Mouse (Mus musculus) forebrain, embryonic 12.5 days (tissue): Measurements from ENCODE around the gene Eif1ad. TPM values are rescaled to one million over a fixed set of nuclear protein-coding genes. Genes with fewer than 3 reads are reported as not detected.
A peak's percentile ranks its signal among the peaks of the same experiment; 100 is the strongest.
"Not testable (repeated sequence)": the region's sequence is repeated elsewhere in the genome, so short reads cannot be mapped to it uniquely, and the experiment has no call there.

Experiments
- ATAC-seq: fragments of 200-750 bp; cut with Nextera tagmentation; 2 replicates; pipeline ENCODE4 v1.8.0; 2017; ENCODE audit warnings: moderate TSS enrichment; ENCODE audit not compliant: low FRiP score
- H3K27ac ChIP-seq: fragments of 300-500 bp; sonication (generic); 2 replicates; pipeline ENCODE4 v1.5.1; 2016; ENCODE audit warnings: mild to moderate bottlenecking
- H3K27me3 ChIP-seq: fragments of 300-500 bp; sonication (generic); 2 replicates; pipeline ENCODE4 v1.6.1; 2016; ENCODE audit warnings: mild to moderate bottlenecking
- H3K36me3 ChIP-seq: fragments of 300-500 bp; sonication (generic); replicated peaks from 2 replicates; pipeline ENCODE4 v1.6.1; 2016; ENCODE audit warnings: mild to moderate bottlenecking
- H3K4me1 ChIP-seq: fragments of 300-500 bp; sonication (generic); 2 replicates; pipeline ENCODE4 v1.6.1; 2016
- H3K4me2 ChIP-seq: fragments of 300-500 bp; sonication (generic); 2 replicates; pipeline ENCODE4 v1.6.1; 2016; ENCODE audit warnings: mild to moderate bottlenecking, moderate library complexity
- H3K4me3 ChIP-seq: fragments of 300-500 bp; sonication (generic); replicated peaks from 2 replicates; pipeline ENCODE4 v1.5.1; 2016; ENCODE audit warnings: mild to moderate bottlenecking
- H3K9ac ChIP-seq: fragments of 300-500 bp; sonication (generic); 2 replicates; pipeline ENCODE4 v1.6.1; 2016; ENCODE audit warnings: mild to moderate bottlenecking
- H3K9me3 ChIP-seq: fragments of 300-500 bp; sonication (generic); 2 replicates; pipeline ENCODE4 v1.6.1; 2016
- WGBS: fragments of 180-500 bp; shearing (Covaris S2); methylation state at CpG from one replicate; pipeline ENCODE4 v1.1.7; 2016; 5-methylcytosine and 5-hydroxymethylcytosine counted together
- polyA plus RNA-seq: library from polyadenylated mRNA; unstranded; fragments of >200 nt; fragmentation: Nextera tagmentation; extraction: Ambion mirVana; gene quantifications from 2 replicates; pipeline ENCODE4 v1.2.1, GENCODE M21; 2016

Eif1ad gene
- 75.7 and 78.3 TPM in 2 replicates for polyA plus RNA-seq

DNA sequence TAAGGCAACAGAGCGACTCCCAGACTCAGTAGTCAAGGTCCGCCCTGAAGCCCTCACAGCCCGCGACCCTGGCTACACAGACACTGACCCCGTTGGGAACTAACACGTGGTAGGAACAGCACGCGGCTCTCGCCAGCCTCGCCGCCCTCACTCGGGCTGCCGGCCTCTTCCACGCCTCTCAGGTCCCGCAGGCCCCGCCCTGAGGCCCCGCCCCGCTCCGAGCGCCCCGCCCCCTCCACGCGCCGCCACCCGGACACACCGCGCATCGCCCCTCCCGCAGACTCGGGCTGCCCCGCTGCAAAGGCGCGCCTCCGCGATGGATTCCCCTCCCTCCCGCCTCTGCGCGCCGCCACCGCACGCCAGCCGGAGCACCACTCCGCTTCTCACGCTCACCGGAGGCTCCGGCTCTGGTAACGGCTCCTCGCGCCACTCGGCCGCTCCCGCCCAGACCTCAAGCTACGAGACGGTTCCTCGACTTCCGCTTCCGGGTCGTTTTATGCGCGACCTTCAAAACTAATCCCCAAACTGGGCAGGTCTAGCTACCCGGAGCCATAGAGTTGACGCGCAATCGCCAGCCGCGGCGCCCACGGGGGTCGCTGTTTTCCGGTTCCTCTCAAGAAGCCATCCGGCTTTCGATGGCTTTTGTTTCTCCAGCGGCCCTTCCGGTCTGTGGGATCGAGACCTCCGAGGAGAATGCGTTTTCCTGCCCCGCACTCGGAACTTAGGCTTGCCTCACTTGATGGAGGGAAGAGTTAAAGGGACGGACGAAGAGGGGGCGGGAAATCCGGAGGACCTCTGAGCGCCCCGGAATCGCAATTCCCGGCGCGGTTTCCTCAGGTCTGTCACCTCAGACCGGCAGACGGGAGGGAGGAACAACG, at the start of gene Eif1ad:
Gene Eif1ad, plus strand, starts transcription at position 567 of the 878 bp plus-strand sequence.
- under 1% methylated on average over 92 of the region's 92 CpGs for WGBS
- peaks cover 53% of the 10 kb centered on the region for H3K36me3 ChIP-seq
- no peaks in the 10 kb centered on the region for H3K27me3 ChIP-seq
- H3K4me3 ChIP-seq, result peak within 1 kb of the TSS; percentile 82
- peak within 1 kb of the TSS; percentile 83 for H3K9ac ChIP-seq
- H3K27ac ChIP-seq, result peak within 1 kb of the TSS; percentile 95
- peaks cover 24% of the 10 kb centered on the region for H3K4me1 ChIP-seq
- ATAC-seq, result peak; percentile 95
- no peaks in the 10 kb centered on the region for H3K9me3 ChIP-seq
- peak within 1 kb of the TSS; percentile 67 for H3K4me2 ChIP-seq

DNA sequence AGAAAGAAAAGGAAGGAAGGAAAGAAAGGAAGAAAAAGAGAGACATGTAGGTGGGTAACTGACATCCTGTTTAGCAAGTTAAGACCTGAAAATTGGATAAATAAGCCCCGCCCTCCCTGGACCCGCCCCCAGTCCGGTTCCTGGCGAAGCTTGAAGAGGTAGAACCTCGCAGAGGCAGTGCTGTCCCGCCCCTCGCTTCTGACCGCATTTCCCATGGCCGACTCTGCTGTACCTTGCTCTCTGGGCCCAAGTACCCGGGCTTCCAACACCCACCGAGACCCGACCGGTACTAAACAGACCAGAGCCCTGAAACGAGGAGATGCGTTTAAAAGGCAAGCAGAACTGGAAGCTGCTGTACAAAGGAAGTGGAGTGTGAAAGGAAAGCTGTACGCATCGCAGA, 42.7 kb upstream of the Eif1ad start:
- Histone ChIP-seq H3K36me3 (no peaks in the 10 kb centered on the region), H3K4me3 (no peak overlapping the region), H3K4me1 (no peaks in the 10 kb centered on the region), H3K27me3 (no peaks in the 10 kb centered on the region), H3K9ac (no peak overlapping the region), H3K4me2 (no peak overlapping the region), H3K27ac (no peak overlapping the region), H3K9me3 (no peaks in the 10 kb centered on the region)
- WGBS, result 65% methylated on average over 17 of the region's 17 CpGs
- no peak for ATAC-seq

DNA sequence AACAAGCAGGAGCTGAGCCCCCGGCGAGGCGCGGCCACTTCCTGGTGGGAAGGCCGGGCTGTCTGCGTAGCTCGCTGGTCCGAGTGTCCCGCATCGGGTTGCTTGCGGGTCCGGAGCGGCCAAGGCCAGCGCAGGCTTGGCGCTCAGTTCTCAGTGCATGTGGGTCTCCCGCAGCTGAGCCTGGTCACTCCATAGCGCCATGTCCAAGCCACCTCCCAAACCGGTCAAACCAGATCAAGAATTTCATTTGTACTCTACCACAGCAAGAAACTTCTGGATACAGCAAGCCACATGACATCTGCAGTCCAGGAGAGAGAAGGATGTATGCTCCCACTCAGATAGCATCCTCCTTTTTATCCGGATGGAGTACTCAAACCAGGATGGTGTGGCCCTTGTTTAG, 38.6 kb upstream of the Eif1ad start:
- no peak overlapping the region for H3K9ac ChIP-seq
- H3K4me3 ChIP-seq, result no peak overlapping the region
- no peak overlapping the region for H3K27ac ChIP-seq
- no peaks in the 10 kb centered on the region for H3K9me3 ChIP-seq
- H3K27me3 ChIP-seq, result no peaks in the 10 kb centered on the region
- no peaks in the 10 kb centered on the region for H3K36me3 ChIP-seq
- H3K4me2 ChIP-seq, result no peak overlapping the region
- 81% methylated on average over 19 of the region's 19 CpGs for WGBS
- no peak for ATAC-seq
- no peaks in the 10 kb centered on the region for H3K4me1 ChIP-seq

DNA sequence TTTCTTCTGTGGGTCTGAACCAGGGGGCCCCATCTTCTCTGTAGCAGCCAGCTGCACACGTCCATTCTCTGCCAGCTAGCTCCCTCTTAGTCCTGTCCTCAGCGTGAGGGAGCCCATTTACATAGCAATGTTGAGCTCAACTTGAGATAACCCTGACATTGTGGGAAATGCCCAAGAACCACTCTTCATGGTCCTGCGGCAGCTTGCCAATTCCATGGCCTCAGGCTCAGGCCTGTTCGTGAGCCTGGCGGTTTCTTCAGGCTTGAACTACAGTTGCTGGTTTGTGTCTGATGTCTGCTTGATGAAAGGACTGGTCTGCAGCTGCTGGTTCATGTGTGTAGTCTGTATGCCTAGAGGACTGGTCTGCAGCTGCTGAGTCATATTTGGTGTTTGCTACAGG, 31.8 kb upstream of the Eif1ad start:
- Histone ChIP-seq H3K27me3 (no peaks in the 10 kb centered on the region), H3K27ac (no peak overlapping the region), H3K4me2 (no peak overlapping the region), H3K36me3 (no peaks in the 10 kb centered on the region), H3K9me3 (no peaks in the 10 kb centered on the region), H3K4me3 (no peak overlapping the region), H3K4me1 (no peaks in the 10 kb centered on the region), H3K9ac (no peak overlapping the region)
- 86% methylated on average over 5 of the region's 5 CpGs for WGBS
- no peak for ATAC-seq

DNA sequence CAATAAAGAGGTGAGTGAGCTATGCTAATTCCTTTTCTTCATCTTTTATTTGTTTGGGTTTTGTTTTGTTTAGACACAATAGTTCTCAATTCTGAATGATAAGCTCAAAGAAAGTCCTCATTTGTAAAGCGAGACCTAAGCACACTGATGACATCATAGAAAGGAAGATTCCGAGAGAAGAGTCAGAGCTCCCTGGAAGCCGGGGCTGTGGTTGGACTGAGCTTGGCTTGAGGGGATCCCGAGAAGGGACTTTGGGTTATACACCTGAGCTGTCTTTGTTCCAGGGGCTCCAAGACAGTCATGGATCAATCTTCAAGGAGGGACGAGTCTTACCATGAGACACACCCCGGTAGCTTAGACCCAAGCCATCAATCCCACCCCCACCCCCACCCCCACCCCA, 31.1 kb upstream of the Eif1ad start, which contains the start of gene Catsper1:
Gene Catsper1, plus strand, starts transcription at position 301 of the 400 bp plus-strand sequence.
- Histone ChIP-seq H3K4me1 (no peaks in the 10 kb centered on the region), H3K9ac (no peak within 1 kb of the TSS), H3K4me3 (no peak within 1 kb of the TSS), H3K9me3 (no peaks in the 10 kb centered on the region), H3K27ac (no peak within 1 kb of the TSS), H3K36me3 (no peaks in the 10 kb centered on the region), H3K27me3 (no peaks in the 10 kb centered on the region), H3K4me2 (no peak within 1 kb of the TSS)
- ATAC-seq, result no peak
- 86% methylated on average over 6 of the region's 6 CpGs for WGBS

DNA sequence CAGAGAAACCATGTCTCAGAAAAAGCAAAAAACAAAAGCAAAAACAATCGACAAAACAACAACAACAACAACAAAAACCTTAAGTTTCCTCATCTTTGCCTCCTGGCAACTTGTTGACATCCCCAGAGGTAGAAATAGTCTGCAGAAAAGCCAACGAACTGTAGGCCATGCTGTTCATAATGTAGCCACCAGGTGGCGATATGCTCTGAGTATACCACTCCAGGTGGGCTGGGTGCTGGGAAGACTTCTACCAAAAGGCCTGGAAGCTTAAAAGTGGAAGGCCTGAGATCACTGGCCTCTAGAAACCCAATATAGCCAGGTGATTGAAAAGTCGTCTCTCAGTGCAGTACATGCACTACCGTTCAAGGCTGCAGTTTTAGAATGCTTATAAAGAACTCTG, 28.6 kb upstream of the Eif1ad start:
- Histone ChIP-seq H3K9me3 (no peaks in the 10 kb centered on the region), H3K27me3 (no peaks in the 10 kb centered on the region), H3K4me3 (no peak overlapping the region), H3K27ac (no peak overlapping the region), H3K4me1 (no peaks in the 10 kb centered on the region), H3K36me3 (no peaks in the 10 kb centered on the region), H3K4me2 (no peak overlapping the region), H3K9ac (no peak overlapping the region)
- ATAC-seq, result no peak
- 20% methylated on average over 5 of the region's 5 CpGs for WGBS

GRCm38 (mm10) chr19:5341360-5341759, 25.2 kb upstream of the Eif1ad start:
- Histone ChIP-seq H3K9ac (no peak overlapping the region), H3K4me2 (no peak overlapping the region), H3K4me1 (no peaks in the 10 kb centered on the region), H3K4me3 (no peak overlapping the region), H3K36me3 (no peaks in the 10 kb centered on the region), H3K27ac (no peak overlapping the region), H3K9me3 (no peaks in the 10 kb centered on the region), H3K27me3 (no peaks in the 10 kb centered on the region)
- ATAC-seq, result no peak
- WGBS, result 88% methylated on average over 7 of the region's 7 CpGs

DNA sequence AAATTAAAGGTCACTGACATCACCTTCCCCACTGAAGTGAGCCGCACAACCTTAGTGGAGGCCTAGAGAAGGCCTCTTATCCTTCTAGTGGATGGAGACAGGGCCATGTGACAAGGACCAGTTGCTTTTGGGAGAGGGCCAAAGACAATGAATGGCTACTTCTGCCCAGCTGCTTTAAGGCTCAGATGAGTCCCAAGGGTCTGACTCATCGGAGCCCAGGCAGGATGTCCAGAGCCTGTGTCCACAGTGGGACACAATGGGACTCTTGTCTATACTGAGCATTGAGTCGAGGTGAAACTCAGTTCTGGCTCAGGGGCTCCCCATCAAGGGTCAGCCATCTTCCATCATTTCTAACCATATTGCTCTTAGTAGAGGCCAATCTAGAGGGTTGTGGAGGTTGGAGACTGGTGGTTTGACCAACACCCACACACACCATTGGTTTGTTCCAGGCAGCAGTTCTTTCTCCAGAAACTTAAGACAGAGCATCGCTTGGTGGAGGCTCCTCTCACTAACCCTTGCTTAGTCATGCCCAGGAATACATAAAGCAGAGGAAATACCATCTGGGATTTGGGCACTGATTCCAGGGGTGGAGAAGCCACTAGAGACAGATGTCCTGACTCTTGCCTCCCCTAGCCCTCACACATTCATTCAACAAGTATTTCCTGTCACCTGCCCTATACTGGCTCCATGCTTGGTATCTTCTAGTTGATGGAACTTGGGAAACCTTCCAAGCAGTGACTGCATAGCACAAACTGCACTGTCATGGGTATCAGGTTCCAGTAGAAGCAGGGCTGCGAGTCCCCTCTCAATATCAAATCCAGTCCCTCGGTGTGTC, 21.0 kb upstream of the Eif1ad start:
- H3K9me3 ChIP-seq, result no peaks in the 10 kb centered on the region
- no peak for ATAC-seq
- WGBS, result 82% methylated on average over 6 of the region's 6 CpGs

GRCm38 (mm10) chr19:5348064-5348463, 18.5 kb upstream of the Eif1ad start:
- ATAC-seq, result no peak
- H3K27ac ChIP-seq, result no peak overlapping the region
- peaks cover 17% of the 10 kb centered on the region for H3K27me3 ChIP-seq
- no peak overlapping the region for H3K9ac ChIP-seq
- H3K4me2 ChIP-seq, result no peak overlapping the region
- no peaks in the 10 kb centered on the region for H3K9me3 ChIP-seq
- 81% methylated on average over 6 of the region's 6 CpGs for WGBS
- H3K4me1 ChIP-seq, result peaks cover 5% of the 10 kb centered on the region
- H3K36me3 ChIP-seq, result no peaks in the 10 kb centered on the region
- no peak overlapping the region for H3K4me3 ChIP-seq

More for the DNA sequence above, 21.0 kb upstream of the Eif1ad start:
- no peak overlapping the region for H3K4me2 ChIP-seq
- no peak overlapping the region for H3K9ac ChIP-seq
- peaks cover 5% of the 10 kb centered on the region for H3K4me1 ChIP-seq
- H3K4me3 ChIP-seq, result no peak overlapping the region
- H3K27ac ChIP-seq, result no peak overlapping the region
- no peaks in the 10 kb centered on the region for H3K36me3 ChIP-seq
- peaks cover 14% of the 10 kb centered on the region for H3K27me3 ChIP-seq

DNA sequence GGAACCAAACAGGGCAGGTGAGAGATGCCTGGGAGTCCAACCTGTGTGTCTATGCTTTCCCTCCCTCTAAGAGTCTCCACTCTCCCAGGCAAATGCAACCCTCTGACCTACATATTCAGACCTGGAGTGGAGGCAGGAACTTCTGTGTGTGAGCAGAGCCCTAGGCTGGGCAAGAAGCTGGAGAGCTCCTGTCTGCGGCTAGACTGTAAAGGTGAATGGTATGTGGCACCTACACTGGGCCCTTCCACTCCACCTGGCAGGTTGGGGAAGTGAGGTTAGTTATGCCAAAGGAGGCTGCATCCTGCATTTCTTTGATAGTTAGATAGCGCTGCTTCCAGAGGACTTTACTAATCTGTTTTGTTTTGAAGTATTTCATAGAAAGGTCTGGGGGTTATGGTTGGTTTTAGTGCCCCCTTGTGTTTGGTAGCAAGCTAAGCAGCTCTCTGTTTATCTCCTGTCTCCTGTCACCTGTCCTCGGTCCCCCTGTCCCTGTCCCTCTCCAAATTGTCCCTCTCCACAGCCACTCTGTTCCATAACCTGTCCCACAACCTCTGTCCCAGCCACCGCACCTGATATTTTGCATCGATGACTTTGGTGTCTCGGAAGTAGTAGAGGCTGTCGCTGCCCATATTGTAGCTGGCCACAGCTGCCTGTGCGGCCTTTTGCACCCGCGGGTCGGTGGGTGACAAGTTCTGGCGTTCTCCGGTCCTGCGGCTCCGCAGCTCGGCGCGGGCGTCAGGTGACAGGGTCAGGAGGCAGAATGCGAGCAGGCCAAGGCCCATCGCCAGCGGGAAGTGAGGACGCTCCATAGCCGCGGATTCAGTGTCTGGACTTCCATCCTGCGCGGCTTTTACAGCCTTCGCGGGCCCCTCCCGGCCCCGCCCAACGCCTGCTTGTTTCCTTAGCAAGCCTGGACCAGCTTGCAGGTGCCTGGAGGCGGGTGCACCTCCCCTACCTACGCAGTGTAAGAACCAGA, 17.7 kb upstream of the Eif1ad start:
- peaks cover 17% of the 10 kb centered on the region for H3K27me3 ChIP-seq
- H3K4me2 ChIP-seq, result peak overlapping the region; percentile 62
- ATAC-seq, result peak; percentile 33; the same call in 1 of the 2 replicates
- no peak overlapping the region for H3K27ac ChIP-seq
- H3K4me3 ChIP-seq, result peak overlapping the region; percentile 38
- peaks cover 5% of the 10 kb centered on the region for H3K4me1 ChIP-seq
- H3K9ac ChIP-seq, result peak overlapping the region; percentile 60
- 6% methylated on average over 34 of the region's 34 CpGs for WGBS
- no peaks in the 10 kb centered on the region for H3K9me3 ChIP-seq
- H3K36me3 ChIP-seq, result no peaks in the 10 kb centered on the region

DNA sequence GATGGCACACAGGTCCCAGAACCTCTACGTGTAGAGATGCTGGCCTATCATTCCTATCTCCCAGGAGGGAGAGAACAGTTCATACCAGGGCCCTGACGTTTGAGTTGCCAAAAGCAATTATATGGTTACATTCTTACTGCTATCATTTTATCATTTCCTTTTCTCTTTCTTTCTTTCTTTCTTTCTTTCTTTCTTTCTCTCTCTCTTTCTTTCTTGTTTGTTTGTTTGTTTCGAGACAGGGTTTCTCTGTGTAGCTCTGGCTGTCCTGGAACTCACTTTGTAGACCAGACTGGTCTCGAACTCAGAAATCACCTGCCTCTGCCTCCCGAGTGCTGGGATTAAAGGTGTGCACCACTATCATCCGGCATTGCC, 17.1 kb upstream of the Eif1ad start, which contains the start of gene Cst6:
Gene Cst6, minus strand, starts transcription at position 73 of the 372 bp plus-strand sequence.
- peak within 1 kb of the TSS; percentile 38 for H3K4me3 ChIP-seq
- WGBS, result 66% methylated on average over 6 of the region's 6 CpGs
- not testable (repeated sequence) for ATAC-seq, H3K9me3 ChIP-seq, H3K4me1 ChIP-seq, H3K27ac ChIP-seq, H3K36me3 ChIP-seq
- peak within 1 kb of the TSS; percentile 60 for H3K9ac ChIP-seq
- H3K27me3 ChIP-seq, result peaks cover 17% of the 10 kb centered on the region
- H3K4me2 ChIP-seq, result peak within 1 kb of the TSS; percentile 62
